8 mouse cellular contexts compared by ENCODE assay signal in the genomic region with DNA sequence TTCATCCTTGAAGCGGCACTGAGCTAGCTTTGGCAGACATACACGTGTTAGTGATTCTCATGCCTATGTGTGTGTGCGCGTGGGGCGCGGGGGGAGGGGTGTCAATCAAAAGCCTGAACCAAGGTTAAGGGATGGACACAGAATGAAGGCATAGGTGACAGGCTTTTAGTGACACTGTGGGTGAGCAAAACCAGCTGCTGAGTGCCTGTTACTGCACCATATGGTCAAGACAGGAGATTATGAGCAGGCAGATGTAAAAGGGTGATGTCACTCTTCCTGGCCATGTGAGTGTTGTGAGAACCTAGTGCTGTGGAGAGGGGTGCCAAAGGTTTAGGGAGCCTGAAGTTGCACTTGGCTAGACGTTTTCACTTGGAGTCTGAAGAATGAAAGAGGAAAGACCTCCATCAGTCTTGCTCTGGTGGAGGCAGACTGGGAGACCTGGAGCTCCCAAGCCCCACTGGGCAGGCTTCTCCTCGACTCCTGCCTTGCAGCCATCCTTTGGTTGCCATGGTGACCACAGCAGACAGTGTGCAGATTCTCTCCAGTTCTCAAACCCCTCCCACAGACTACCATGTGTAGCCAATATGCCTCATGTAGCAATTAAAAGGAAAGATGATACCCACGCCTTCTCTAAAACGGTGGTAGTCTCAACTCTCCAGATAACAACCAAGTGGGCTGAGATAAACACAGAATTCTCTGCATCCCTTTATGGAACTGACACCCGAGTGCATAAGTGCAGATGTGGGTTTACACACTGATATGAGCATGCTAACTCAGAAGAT. TPM values are rescaled to one million over a fixed set of nuclear protein-coding genes. Genes with fewer than 3 reads are reported as not detected.
A peak's percentile ranks its signal among the peaks of the same experiment; 100 is the strongest.
DNase-seq lines count a peak whose midpoint lies in the region; ATAC-seq lines count a peak whose summit lies in the region.

No protein-coding gene starts in this region.

- H3K27ac ChIP-seq in forebrain, embryonic 14.5 days (ENCODE audit: low read depth, low read length), result peak overlapping the region; percentile 68; the same call in 1 of the 2 replicates
- H3K27ac ChIP-seq in intestine, embryonic 16.5 days (ENCODE audit: low read length), result no peak overlapping the region
- peak overlapping the region; percentile 82 for H3K27ac ChIP-seq in liver, embryonic 12.5 days

- H3K9ac ChIP-seq in forebrain, embryonic 14.5 days (ENCODE audit: low read length), result no peak overlapping the region
- H3K9ac ChIP-seq in intestine, embryonic 16.5 days (ENCODE audit: low read depth, low read length), result no peak overlapping the region
- H3K9ac ChIP-seq in liver, embryonic 12.5 days, result no peak overlapping the region

- H3K36me3 ChIP-seq in forebrain, embryonic 14.5 days (ENCODE audit: control insufficient read depth, insufficient read depth, low read length), result no peaks in the 10 kb centered on the region
- H3K36me3 ChIP-seq in intestine, embryonic 16.5 days (ENCODE audit: control insufficient read depth, insufficient read depth, low read length), result no peaks in the 10 kb centered on the region
- no peaks in the 10 kb centered on the region for H3K36me3 ChIP-seq in liver, embryonic 12.5 days

- no peaks in the 10 kb centered on the region for H3K9me3 ChIP-seq in forebrain, embryonic 14.5 days (replicated peaks; ENCODE audit: control insufficient read depth, low read length)
- no peaks in the 10 kb centered on the region for H3K9me3 ChIP-seq in intestine, embryonic 16.5 days (ENCODE audit: control insufficient read depth, low read length)
- no peaks in the 10 kb centered on the region for H3K9me3 ChIP-seq in liver, embryonic 12.5 days (replicated peaks)

- H3K27me3 ChIP-seq in forebrain, embryonic 14.5 days (replicated peaks; ENCODE audit: control insufficient read depth, insufficient read depth, low read length), result no peaks in the 10 kb centered on the region
- no peaks in the 10 kb centered on the region for H3K27me3 ChIP-seq in intestine, embryonic 16.5 days (replicated peaks; ENCODE audit: control insufficient read depth, insufficient read depth, low read length)
- H3K27me3 ChIP-seq in liver, embryonic 12.5 days (replicated peaks), result no peaks in the 10 kb centered on the region

- peaks cover 6% of the 10 kb centered on the region for H3K4me1 ChIP-seq in forebrain, embryonic 14.5 days (ENCODE audit: control insufficient read depth, insufficient read depth, low read length)
- peaks cover 7% of the 10 kb centered on the region; the same call in 1 of the 2 replicates for H3K4me1 ChIP-seq in intestine, embryonic 16.5 days (ENCODE audit: control insufficient read depth, insufficient read depth, low read length)
- peaks cover 68% of the 10 kb centered on the region for H3K4me1 ChIP-seq in liver, embryonic 12.5 days

- 56% methylated on average over 11 of the region's 11 CpGs for WGBS in forebrain, embryonic 14.5 days
- WGBS in intestine, embryonic 16.5 days, result 49% methylated on average over 11 of the region's 11 CpGs
- 47% methylated on average over 11 of the region's 11 CpGs for WGBS in liver, embryonic 12.5 days (ENCODE audit: insufficient replicate concordance)

- peak; percentile 94 for ATAC-seq in forebrain, embryonic 14.5 days
- ATAC-seq in intestine, embryonic 16.5 days, result peak; percentile 77
- peak; percentile 85 for ATAC-seq in liver, embryonic 12.5 days

- H3K4me2 ChIP-seq in forebrain, embryonic 14.5 days (ENCODE audit: low read length), result no peak overlapping the region
- no peak overlapping the region for H3K4me2 ChIP-seq in intestine, embryonic 16.5 days (ENCODE audit: low read depth, low read length)
- H3K4me2 ChIP-seq in liver, embryonic 12.5 days, result peak overlapping the region; percentile 35

- no peak overlapping the region for H3K4me3 ChIP-seq in forebrain, embryonic 14.5 days (ENCODE audit: low read depth, low read length)
- no peak overlapping the region for H3K4me3 ChIP-seq in intestine, embryonic 16.5 days (ENCODE audit: low read length)
- no peak overlapping the region for H3K4me3 ChIP-seq in liver, embryonic 12.5 days

- peak; percentile 20 for DNase-seq in ovary, postnatal 36 days (ENCODE audit: low spot score)
- no peak for DNase-seq in ovary, postnatal 10 days (ENCODE audit: low spot score)
- DNase-seq in forebrain, embryonic 14.5 days (ENCODE audit: low spot score), result peak; percentile 91
- peak; percentile 88 to 94 for DNase-seq in right cerebral cortex, postnatal 10 days (ENCODE audit: low spot score in 2 of 2)
- no peak for DNase-seq in gastrocnemius, postnatal 10 days
- DNase-seq in cerebellum, adult 9-10 months, result no peak

RNA-seq across cellular contexts. Expression of gene Ripor2, which starts 5.5 kb away (rescaled TPM):
- 16.9 and 21.0 TPM in 2 replicates for polyA plus RNA-seq in forebrain, embryonic 14.5 days (2014; fragmentation: Nextera tagmentation; extraction: Ambion mirVana)
- 1.5 and 1.7 TPM in 2 replicates for polyA plus RNA-seq in intestine, embryonic 16.5 days (2015; fragmentation: Nextera tagmentation; extraction: Ambion mirVana)
- 6.6 and 8.3 TPM in 2 replicates for polyA plus RNA-seq in liver, embryonic 12.5 days (2016; fragmentation: Nextera tagmentation; extraction: Ambion mirVana)
- total RNA-seq in gastrocnemius, postnatal 10 days (2021), result 10 to 100 TPM; 10.2 to 11.9 TPM

Comparison
In these comparisons a context has a peak if more than half of its experiments do, and no peak if none do; other contexts are left out.
1. DNase-seq: peak in ovary, postnatal 36 days (single experiment), forebrain, embryonic 14.5 days (single experiment) and right cerebral cortex, postnatal 10 days (2 of 2); none in ovary, postnatal 10 days (single experiment), gastrocnemius, postnatal 10 days (single experiment) and cerebellum, adult 9-10 months (single experiment).
2. Peak in every context shown above with its lines, with median percentiles within 50 percentile points of each other: ATAC-seq.